Mouse (Mus musculus) neural tube, embryonic 11.5 days (tissue): ENCODE measurements at regions not wholly inside any gene's neighbourhood (a gene's known extent, or its start where the extent isn't known, plus 50 kb on each side); places are given as distances from the start of the nearest gene placed in this dataset.
"Not testable (repeated sequence)": the region's sequence is repeated elsewhere in the genome, so short reads cannot be mapped to it uniquely, and the experiment has no call there.

ENCODE experiments used
- ATAC-seq: fragments of 200-750 bp; cut with Nextera tagmentation; 2 replicates; pipeline ENCODE4 v1.8.0; 2017; ENCODE audit warnings: moderate number of reproducible peaks, mild to moderate bottlenecking, moderate TSS enrichment, moderate library complexity; ENCODE audit not compliant: insufficient read depth, low FRiP score, low TSS enrichment
- DNase-seq: peaks from one replicate; pipeline ENCODE4 v3.0.0-alpha.2; 2015; ENCODE audit warnings: low spot score
- H3K27ac ChIP-seq: fragments of 300-500 bp; sonication (generic); 2 replicates; pipeline ENCODE4 v1.5.1; 2014; ENCODE audit warnings: low read depth, mild to moderate bottlenecking, low read length
- H3K27me3 ChIP-seq: fragments of 300-500 bp; sonication (generic); 2 replicates; pipeline ENCODE4 v1.6.1; 2014; ENCODE audit warnings: mild to moderate bottlenecking, low read length, mixed read lengths; ENCODE audit not compliant: control insufficient read depth, insufficient read depth
- H3K36me3 ChIP-seq: fragments of 300-500 bp; sonication (generic); 2 replicates; pipeline ENCODE4 v1.6.1; 2014; ENCODE audit warnings: mild to moderate bottlenecking, low read length, moderate library complexity, mixed read lengths; ENCODE audit not compliant: control insufficient read depth, insufficient read depth
- H3K4me1 ChIP-seq: fragments of 300-500 bp; sonication (generic); 2 replicates; pipeline ENCODE4 v1.6.1; 2014; ENCODE audit warnings: low read length, mixed read lengths; ENCODE audit not compliant: control insufficient read depth, insufficient read depth
- H3K4me2 ChIP-seq: fragments of 300-500 bp; sonication (generic); 2 replicates; pipeline ENCODE4 v1.6.1; 2014; ENCODE audit warnings: low read depth, mild to moderate bottlenecking, moderate library complexity
- H3K4me3 ChIP-seq: fragments of 300-500 bp; sonication (generic); 2 replicates; pipeline ENCODE4 v1.5.1; 2014; ENCODE audit warnings: low read depth, low read length
- H3K9ac ChIP-seq: fragments of 300-500 bp; sonication (generic); 2 replicates; pipeline ENCODE4 v1.6.1; 2014; ENCODE audit warnings: mild to moderate bottlenecking, low read length
- H3K9me3 ChIP-seq: fragments of 300-500 bp; sonication (generic); 2 replicates; pipeline ENCODE4 v1.6.1; 2016; ENCODE audit warnings: low read length; ENCODE audit not compliant: control insufficient read depth
- WGBS: fragments of 180-500 bp; shearing (Covaris S2); extraction: QIAGEN DNeasy Blood & Tissue Kit; methylation state at CpG from one replicate; pipeline ENCODE4 v1.1.7; 2014; 5-methylcytosine and 5-hydroxymethylcytosine counted together

GRCm38 (mm10) chr3:21953416-21953810 is 123.0 kb upstream of the Tbl1xr1 start:
- H3K9me3 ChIP-seq, result no peaks in the 10 kb centered on the region
- H3K27ac ChIP-seq, result no peak overlapping the region
- H3K36me3 ChIP-seq, result no peaks in the 10 kb centered on the region
- DNase-seq (no peak), ATAC-seq (no peak)
- no peaks in the 10 kb centered on the region for H3K4me1 ChIP-seq
- no peak overlapping the region for H3K9ac ChIP-seq
- H3K4me2 ChIP-seq, result no peak overlapping the region
- no peaks in the 10 kb centered on the region for H3K27me3 ChIP-seq
- no peak overlapping the region for H3K4me3 ChIP-seq
- WGBS, result 86% methylated on average over 6 of the region's 6 CpGs

GRCm38 (mm10) chr3:21955681-21956080 is 120.8 kb upstream of the Tbl1xr1 start:
- H3K4me3 ChIP-seq, result no peak overlapping the region
- no peak overlapping the region for H3K9ac ChIP-seq
- no peaks in the 10 kb centered on the region for H3K27me3 ChIP-seq
- DNase-seq, result no peak
- H3K9me3 ChIP-seq, result no peaks in the 10 kb centered on the region
- no peaks in the 10 kb centered on the region for H3K36me3 ChIP-seq
- H3K4me2 ChIP-seq, result no peak overlapping the region
- no peaks in the 10 kb centered on the region for H3K4me1 ChIP-seq
- ATAC-seq, result no peak
- WGBS, result 73% methylated on average over 2 of the region's 2 CpGs
- H3K27ac ChIP-seq, result no peak overlapping the region

- not testable (repeated sequence) for H3K27ac ChIP-seq, H3K9me3 ChIP-seq, H3K36me3 ChIP-seq, H3K9ac ChIP-seq, ATAC-seq, H3K4me2 ChIP-seq, H3K4me1 ChIP-seq, H3K4me3 ChIP-seq, H3K27me3 ChIP-seq, DNase-seq
- 58% methylated on average over 6 of the region's 6 CpGs for WGBS
These were observed 119.3 kb upstream of the Tbl1xr1 start for GRCm38 (mm10) chr3:21957105-21957504.

- Histone ChIP-seq H3K4me2 (no peak overlapping the region), H3K4me3 (no peak overlapping the region), H3K4me1 (0 out of 2 replicates have a peak, but pooled peaks cover 2% of the 10 kb centered on the region), H3K9ac (no peak overlapping the region), H3K27me3 (no peaks in the 10 kb centered on the region), H3K36me3 (no peaks in the 10 kb centered on the region), H3K9me3 (no peaks in the 10 kb centered on the region), H3K27ac (no peak overlapping the region)
- 90% methylated on average over 6 of the region's 6 CpGs for WGBS
- no peak for ATAC-seq
- DNase-seq, result no peak
These were observed 117.7 kb upstream of the Tbl1xr1 start for GRCm38 (mm10) chr3:21958595-21959286.

GRCm38 (mm10) chr3:21961091-21961490 is 115.4 kb upstream of the Tbl1xr1 start:
- H3K4me2 ChIP-seq, result no peak overlapping the region
- H3K4me1 ChIP-seq, result 0 out of 2 replicates have a peak, but pooled peaks cover 2% of the 10 kb centered on the region
- WGBS, result 81% methylated on average over 6 of the region's 6 CpGs
- H3K27me3 ChIP-seq, result no peaks in the 10 kb centered on the region
- H3K27ac ChIP-seq, result no peak overlapping the region
- H3K36me3 ChIP-seq, result no peaks in the 10 kb centered on the region
- ATAC-seq (no peak), DNase-seq (no peak)
- H3K9ac ChIP-seq, result no peak overlapping the region
- H3K9me3 ChIP-seq, result no peaks in the 10 kb centered on the region
- no peak overlapping the region for H3K4me3 ChIP-seq

- Histone ChIP-seq H3K27me3 (no peaks in the 10 kb centered on the region), H3K9me3 (no peaks in the 10 kb centered on the region), H3K9ac (no peak overlapping the region), H3K36me3 (no peaks in the 10 kb centered on the region), H3K27ac (no peak overlapping the region), H3K4me2 (no peak overlapping the region), H3K4me1 (0 out of 2 replicates have a peak, but pooled peaks cover 2% of the 10 kb centered on the region), H3K4me3 (no peak overlapping the region)
- no peak for ATAC-seq
- WGBS, result 81% methylated on average over 5 of the region's 5 CpGs
- no peak for DNase-seq
These were observed 114.7 kb upstream of the Tbl1xr1 start for GRCm38 (mm10) chr3:21961746-21962145.

GRCm38 (mm10) chr3:21962360-21962782 is 114.1 kb upstream of the Tbl1xr1 start:
- Histone ChIP-seq H3K27ac (no peak overlapping the region), H3K4me1 (0 out of 2 replicates have a peak, but pooled peaks cover 2% of the 10 kb centered on the region), H3K4me3 (no peak overlapping the region), H3K9me3 (no peaks in the 10 kb centered on the region), H3K27me3 (no peaks in the 10 kb centered on the region), H3K4me2 (no peak overlapping the region), H3K9ac (no peak overlapping the region), H3K36me3 (no peaks in the 10 kb centered on the region)
- ATAC-seq (no peak), DNase-seq (no peak)
- WGBS, result 55% methylated on average over 7 of the region's 7 CpGs

GRCm38 (mm10) chr3:21962921-21963732 is 113.3 kb upstream of the Tbl1xr1 start:
- ATAC-seq (no peak), DNase-seq (peak; percentile 15)
- 46% methylated on average over 7 of the region's 7 CpGs for whole genome bisulfite sequencing
- H3K4me3 ChIP-seq, result no peak overlapping the region
- no peaks in the 10 kb centered on the region for H3K36me3 ChIP-seq
- H3K4me1 ChIP-seq, result 0 out of 2 replicates have a peak, but pooled peaks cover 2% of the 10 kb centered on the region
- no peaks in the 10 kb centered on the region for H3K9me3 ChIP-seq
- H3K9ac ChIP-seq, result no peak overlapping the region
- H3K27ac ChIP-seq, result no peak overlapping the region
- no peaks in the 10 kb centered on the region for H3K27me3 ChIP-seq
- H3K4me2 ChIP-seq, result no peak overlapping the region
